Mouse (Mus musculus) G1E (cell line): Measurements from ENCODE around the gene Phf3. TPM values are rescaled to one million over a fixed set of nuclear protein-coding genes. Genes with fewer than 3 reads are reported as not detected.

ENCODE experiments used
- ATAC-seq: 2 replicates; pipeline ENCODE4 v1.8.0; 2016; ENCODE audit warnings: mild to moderate bottlenecking; ENCODE audit not compliant: insufficient number of reproducible peaks, poor library complexity, low FRiP score, severe bottlenecking; ENCODE audit errors: extremely low read depth
- DNase-seq: peaks from one replicate; pipeline ENCODE4 v3.0.0; 2012; ENCODE audit warnings: low spot score
- H3K27me3 ChIP-seq: 2 replicates; pipeline ENCODE4 v1.6.1; 2012; ENCODE audit warnings: mild to moderate bottlenecking, low read length, inconsistent platforms; ENCODE audit not compliant: insufficient read depth
- H3K36me3 ChIP-seq: replicated peaks from 2 replicates; pipeline ENCODE3; 2012; ENCODE audit warnings: mild to moderate bottlenecking, inconsistent platforms
- H3K4me1 ChIP-seq: 2 replicates; pipeline ENCODE4 v1.6.1; 2012; ENCODE audit warnings: low read depth, low read length, inconsistent platforms, mixed read lengths; ENCODE audit not compliant: insufficient read depth
- H3K4me3 ChIP-seq: 2 replicates; pipeline ENCODE4 v1.5.1; 2012; ENCODE audit warnings: low read depth, mild to moderate bottlenecking, inconsistent platforms, low read length, moderate library complexity, mixed read lengths
- H3K9me3 ChIP-seq: replicated peaks from 2 replicates; pipeline ENCODE4 v1.6.1; 2012; ENCODE audit warnings: inconsistent platforms
- CTCF ChIP-seq: IDR thresholded peaks from 2 replicates; pipeline ENCODE4 v1.5.1; 2012; ENCODE audit warnings: low read depth, low read length, inconsistent platforms, mixed read lengths
- GATA1 ChIP-seq: IDR thresholded peaks from 2 replicates; pipeline ENCODE4 v1.6.1; 2012; ENCODE audit warnings: borderline replicate concordance, low read length, inconsistent platforms, mixed read lengths
- GATA2 ChIP-seq: IDR thresholded peaks from 2 replicates; pipeline ENCODE4 v1.6.1; 2012; ENCODE audit warnings: low read depth, low read length, inconsistent platforms, borderline replicate concordance
- POLR2AphosphoS5 ChIP-seq: IDR thresholded peaks from 2 replicates; pipeline ENCODE4 v1.6.1; 2012; ENCODE audit warnings: low read depth, low read length, inconsistent platforms; ENCODE audit not compliant: insufficient replicate concordance
- TAL1 ChIP-seq: conservative IDR thresholded peaks from 2 replicates; pipeline ENCODE4 v1.6.1; 2012; ENCODE audit warnings: low read depth, low read length, inconsistent platforms, mixed read lengths
- polyA plus RNA-seq: library from polyadenylated mRNA; stranded (reverse); fragments of >175 nt; gene quantifications from 2 replicates; pipeline ENCODE4 v1.2.3, GENCODE M21; 2012
- total RNA-seq, 2 experiments: library from RNA; stranded (forward) in 1 of 2; stranded (reverse) in 1 of 2; fragments of 200-1000 nt in 1 of 2; fragments of >200 nt in 1 of 2; fragmentation: Nextera tagmentation in 1 of 2; gene quantifications; 2 replicates each; pipeline ENCODE4 v1.2.3; 2014 to 2017

The Phf3 gene
- total and polyA plus RNA-seq, 3 experiments: 66.4 to 279 (median 253) TPM

DNA sequence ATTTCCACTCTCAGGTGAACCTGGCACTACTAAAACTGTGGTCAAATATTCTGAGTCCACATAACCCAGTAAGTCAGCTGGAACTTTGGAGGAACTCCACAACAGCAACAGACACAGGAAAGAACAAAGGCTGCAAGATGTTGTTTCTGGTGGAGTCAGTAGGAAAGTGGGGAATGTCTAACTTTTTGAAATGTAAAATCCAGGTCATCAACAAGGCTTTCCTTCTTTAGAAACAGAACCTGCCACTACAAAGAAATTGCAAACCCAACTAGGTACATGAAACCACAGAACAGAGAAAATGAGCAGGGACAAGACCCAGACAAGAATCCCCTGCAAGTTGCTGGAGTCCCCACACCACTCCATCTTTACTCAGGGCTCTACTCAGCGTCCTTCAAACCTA is 26.0 kb downstream of the Phf3 start:
- TF ChIP-seq GATA2 (no peak), GATA1 (no peak), CTCF (no peak), TAL1 (no peak), POLR2AphosphoS5 (no peak)
- ATAC-seq (no peak), DNase-seq (no peak)
- H3K4me1 ChIP-seq: peaks cover 17% of the 10 kb centered on the region
- no peaks in the 10 kb centered on the region for H3K9me3 ChIP-seq
- H3K36me3 ChIP-seq: peaks cover 63% of the 10 kb centered on the region
- H3K27me3 ChIP-seq: no peaks in the 10 kb centered on the region
- H3K4me3 ChIP-seq: no peak overlapping the region

DNA sequence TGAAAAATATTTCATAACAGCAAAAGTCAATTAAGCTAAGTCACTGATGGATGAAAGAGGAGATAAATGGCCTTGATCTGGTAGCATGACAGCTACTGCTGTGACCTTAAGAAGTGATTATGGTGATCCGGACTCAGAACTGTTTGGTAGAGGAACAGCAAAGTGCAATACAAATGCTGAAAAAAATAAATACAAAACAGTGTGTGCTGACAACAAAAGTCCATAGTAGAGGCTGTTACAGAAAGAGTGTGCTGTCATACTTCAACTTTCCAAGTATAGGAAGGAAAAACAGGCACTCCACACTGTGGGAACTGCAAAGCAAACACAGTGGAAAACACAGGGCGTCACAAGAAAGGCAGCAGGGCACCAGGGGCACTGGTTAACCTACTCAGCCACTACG is 34.1 kb downstream of the Phf3 start:
- Histone ChIP-seq H3K4me3 (no peak overlapping the region), H3K4me1 (0 out of 2 replicates have a peak, but pooled peaks cover 4% of the 10 kb centered on the region), H3K36me3 (peaks cover 66% of the 10 kb centered on the region), H3K27me3 (no peaks in the 10 kb centered on the region), H3K9me3 (no peaks in the 10 kb centered on the region)
- ATAC-seq (no peak), DNase-seq (no peak)
- TF ChIP-seq POLR2AphosphoS5 (no peak), GATA2 (no peak), GATA1 (no peak), TAL1 (no peak), CTCF (no peak)

DNA sequence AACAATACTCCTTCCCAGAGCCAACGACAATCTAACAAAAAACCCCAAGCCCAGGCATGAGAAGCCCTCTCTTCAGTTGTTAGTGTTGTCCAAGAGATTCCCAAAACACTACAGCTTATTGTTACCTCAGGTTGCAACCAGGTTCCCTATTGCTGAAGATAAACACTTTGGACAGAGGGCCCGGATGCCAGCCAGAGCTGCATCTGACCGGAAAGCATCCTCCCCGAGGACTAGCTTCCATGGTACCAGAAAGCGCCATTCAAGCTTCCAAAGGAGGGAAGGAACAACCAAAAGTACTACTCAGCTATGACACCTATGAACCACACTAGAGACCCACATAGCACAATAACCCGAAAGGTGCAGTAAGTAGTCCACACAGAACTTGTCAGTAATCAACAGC is 38.2 kb downstream of the Phf3 start:
- Histone ChIP-seq H3K9me3 (no peaks in the 10 kb centered on the region), H3K27me3 (no peaks in the 10 kb centered on the region), H3K4me1 (0 out of 2 replicates have a peak, but pooled peaks cover 8% of the 10 kb centered on the region), H3K4me3 (no peak overlapping the region), H3K36me3 (peaks cover 73% of the 10 kb centered on the region)
- no peak for ATAC-seq
- DNase-seq: no peak
- TF ChIP-seq TAL1 (no peak), CTCF (no peak), POLR2AphosphoS5 (no peak), GATA2 (no peak), GATA1 (no peak)

GRCm38 (mm10) chr1:30832778-30833177 is 40.9 kb downstream of the Phf3 start:
- no peak overlapping the region for H3K4me3 ChIP-seq
- TF ChIP-seq POLR2AphosphoS5 (no peak), GATA2 (no peak), TAL1 (no peak), CTCF (no peak), GATA1 (no peak)
- H3K27me3 ChIP-seq: no peaks in the 10 kb centered on the region
- H3K4me1 ChIP-seq: 0 out of 2 replicates have a peak, but pooled peaks cover 8% of the 10 kb centered on the region
- peaks cover 70% of the 10 kb centered on the region for H3K36me3 ChIP-seq
- H3K9me3 ChIP-seq: no peaks in the 10 kb centered on the region
- ATAC-seq (no peak), DNase-seq (no peak)

- H3K4me1 ChIP-seq: no peaks in the 10 kb centered on the region; the same call in 1 of the 2 replicates
- H3K9me3 ChIP-seq: no peaks in the 10 kb centered on the region
- no peak overlapping the region for H3K4me3 ChIP-seq
- no peaks in the 10 kb centered on the region for H3K27me3 ChIP-seq
- TF ChIP-seq TAL1 (no peak), POLR2AphosphoS5 (no peak), CTCF (no peak), GATA2 (no peak), GATA1 (no peak)
- peaks cover 80% of the 10 kb centered on the region for H3K36me3 ChIP-seq
- DNase-seq: no peak
- ATAC-seq: no peak
Measured at GRCm38 (mm10) chr1:30819414-30819813, 54.3 kb downstream of the Phf3 start.

DNA sequence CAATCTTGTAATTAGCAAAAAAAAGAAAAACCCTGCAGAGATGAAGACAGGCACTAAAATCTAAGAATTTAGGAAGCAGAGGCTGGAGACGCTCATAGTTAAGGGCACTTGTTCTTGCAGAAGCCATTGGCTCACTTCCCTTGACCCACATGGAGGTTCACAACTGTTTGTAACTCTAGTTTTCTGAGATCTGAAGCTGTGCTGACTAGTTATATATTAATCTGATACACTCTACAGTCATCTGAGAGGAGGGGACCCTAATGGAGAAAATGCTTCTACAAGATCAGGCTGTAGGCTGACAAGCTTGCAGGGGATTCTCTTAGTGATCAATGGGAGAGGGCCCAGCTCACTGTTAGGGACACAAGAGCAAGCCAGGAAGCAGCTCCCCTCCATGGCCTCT is 58.1 kb downstream of the Phf3 start:
- ATAC-seq (no peak), DNase-seq (no peak)
- H3K36me3 ChIP-seq: peaks cover 87% of the 10 kb centered on the region
- no peaks in the 10 kb centered on the region; the same call in 1 of the 2 replicates for H3K4me1 ChIP-seq
- H3K9me3 ChIP-seq: no peaks in the 10 kb centered on the region
- H3K4me3 ChIP-seq: no peak overlapping the region
- TF ChIP-seq CTCF: no peak
- TF ChIP-seq TAL1: no peak
- TF ChIP-seq POLR2AphosphoS5: no peak
- TF ChIP-seq GATA1: no peak
- no peak for TF ChIP-seq GATA2
- H3K27me3 ChIP-seq: no peaks in the 10 kb centered on the region

- no peak for TF ChIP-seq GATA1
- TF ChIP-seq TAL1: no peak
- TF ChIP-seq GATA2: no peak
- TF ChIP-seq CTCF: no peak
- TF ChIP-seq POLR2AphosphoS5: no peak
- no peak for ATAC-seq
- no peak for DNase-seq
- Histone ChIP-seq H3K4me1 (no peaks in the 10 kb centered on the region; the same call in 1 of the 2 replicates), H3K4me3 (no peak overlapping the region), H3K27me3 (no peaks in the 10 kb centered on the region), H3K9me3 (no peaks in the 10 kb centered on the region), H3K36me3 (peaks cover 87% of the 10 kb centered on the region)
Measured at GRCm38 (mm10) chr1:30814987-30815386, 58.7 kb downstream of the Phf3 start.
